Mouse (Mus musculus): Measurements from ENCODE around the gene Gm6502. TPM values are rescaled to one million over a fixed set of nuclear protein-coding genes. Genes with fewer than 3 reads are reported as not detected.

Gene Gm6502
- not detected in 2 replicates for polyA plus RNA-seq (2012; rRNA removed)

DNA sequence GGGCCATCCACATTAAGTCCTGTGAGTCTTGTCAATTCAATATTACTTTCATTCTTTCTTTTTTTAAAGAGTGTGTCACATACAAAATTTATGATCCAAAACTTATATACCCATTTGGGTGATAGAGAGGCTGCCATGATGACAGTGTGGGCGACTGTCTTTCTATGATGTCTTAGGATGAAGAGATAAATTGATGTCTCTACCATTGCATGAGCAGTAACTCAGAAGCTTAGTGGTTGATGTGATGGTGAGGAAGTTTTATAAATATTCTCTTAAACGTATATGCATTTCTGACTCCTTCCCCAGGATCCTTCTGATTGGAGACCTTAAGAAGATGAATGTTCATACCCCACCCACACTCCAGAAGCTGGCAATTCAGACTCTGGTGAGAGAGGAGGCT is at the start of gene Gm6502:
Gm6502 (plus strand) TSS at position 301 of the 400 bp plus-strand sequence.

DNA sequence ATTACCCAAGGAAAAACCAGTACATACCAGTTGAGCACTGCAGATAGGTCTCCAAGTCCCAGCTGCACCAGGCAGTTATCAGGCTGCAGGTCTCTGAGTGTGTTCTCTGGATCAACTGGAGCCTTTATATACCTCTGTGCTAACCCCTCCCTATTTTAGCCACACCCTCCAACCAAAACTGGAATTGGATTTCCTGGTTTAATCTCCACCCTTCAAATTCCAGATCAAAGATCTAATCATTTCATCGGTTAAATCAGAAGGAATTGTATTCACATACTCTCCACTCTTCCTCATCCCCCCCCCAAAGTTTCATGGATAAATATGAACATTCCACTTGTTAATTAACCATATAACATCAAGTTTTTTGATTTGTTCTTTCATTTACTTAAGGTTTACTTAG is 7.5 kb upstream of the Gm6502 start, which contains the start of gene A430089I19Rik:
A430089I19Rik (minus strand) TSS at position 101 of the 400 bp plus-strand sequence.

DNA sequence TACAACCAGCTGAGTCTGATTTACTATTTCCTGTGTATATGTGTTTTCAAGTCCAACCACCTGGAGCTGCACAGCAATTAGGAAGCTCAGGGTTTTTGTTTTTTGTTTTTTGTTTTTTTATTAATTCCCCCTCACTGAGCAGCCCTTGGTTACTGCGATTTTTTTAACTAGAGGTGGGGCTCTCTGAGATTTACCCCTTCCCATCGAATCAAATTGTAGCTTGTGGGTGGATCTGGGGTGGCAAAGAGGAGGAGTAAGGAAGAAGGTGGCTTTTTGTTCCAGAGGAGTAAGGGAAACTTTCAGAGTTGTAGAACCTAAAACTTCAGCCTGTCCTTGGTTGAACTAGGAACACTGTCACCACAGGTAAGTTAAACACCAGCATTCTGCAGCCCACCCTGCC is 25.2 kb downstream of the Gm6502 start, which contains the start of gene AA792892:
AA792892 (plus strand) TSS at position 301 of the 400 bp plus-strand sequence.

Other genes starting within 250 kb of the Gm6502 start
- gene BC061212, start 243.9 kb upstream of the Gm6502 start, polyA plus RNA-seq (2012; rRNA removed) = not detected in 2 replicates
- not detected in 2 replicates for gene Gm6351, start 238.1 kb upstream of the Gm6502 start, polyA plus RNA-seq (2012; rRNA removed)
- gene Gm3106, start 96.4 kb upstream of the Gm6502 start, polyA plus RNA-seq (2012; rRNA removed) = not detected in 2 replicates
- not detected in 2 replicates for gene A430089I19Rik, start 7.6 kb upstream of the Gm6502 start, polyA plus RNA-seq (2012; rRNA removed)
- gene AA792892, start 25.3 kb downstream of the Gm6502 start, polyA plus RNA-seq (2012; rRNA removed) = not detected in 2 replicates
- gene Gm7682, start 131.3 kb downstream of the Gm6502 start, polyA plus RNA-seq (2012; rRNA removed) = not detected in 2 replicates
- gene Gm3139, start 211.9 kb downstream of the Gm6502 start, polyA plus RNA-seq (2012; rRNA removed) = not detected in 2 replicates